Mouse (Mus musculus) pancreas, adult 10 weeks (tissue): ENCODE measurements around the gene Olfr1202. TPM values are rescaled to one million over a fixed set of nuclear protein-coding genes. Genes with fewer than 3 reads are reported as not detected.

Experiments
- polyA plus RNA-seq: library from polyadenylated mRNA; stranded (reverse); fragments of 350-450 nt; fragmentation: Illumina TruSeq; extraction: RNeasy Lipid Tissue Mini Kit (QIAGEN cat#74804); gene quantifications from one replicate; pipeline ENCODE4 v1.2.3, GENCODE M21; 2015; ENCODE audit warnings: low read depth, low replicate concordance; ENCODE audit not compliant: insufficient read depth

The Olfr1202 gene
- polyA plus RNA-seq: not detected

GRCm38 (mm10) chr2:88814196-88814595, at the start of gene Olfr1202:
Gene Olfr1202 (plus strand): TSS chr2:88814496.

GRCm38 (mm10) chr2:88770388-88770787, 43.9 kb upstream of the Olfr1202 start, which contains the start of gene Olfr1200:
Gene Olfr1200 (minus strand): TSS chr2:88770488.

GRCm38 (mm10) chr2:88792736-88793135, 21.6 kb upstream of the Olfr1202 start, which contains the start of gene Olfr1201:
Gene Olfr1201 (plus strand): TSS chr2:88793036.

GRCm38 (mm10) chr2:88829437-88829836, 15.1 kb downstream of the Olfr1202 start, which contains the start of gene Olfr1205:
Gene Olfr1205 (plus strand): TSS chr2:88829737.

GRCm38 (mm10) chr2:88848992-88849391, 34.7 kb downstream of the Olfr1202 start, which contains the start of gene Olfr1204:
Gene Olfr1204 (plus strand): TSS chr2:88849292.

GRCm38 (mm10) chr2:88862931-88863330, 48.6 kb downstream of the Olfr1202 start, which contains the start of gene Olfr1206:
Gene Olfr1206 (plus strand): TSS chr2:88863231.

Other genes starting within 250 kb of the Olfr1202 start
- not detected for gene Olfr1189, start 228.0 kb upstream of the Olfr1202 start, polyA plus RNA-seq
- not detected for gene Olfr1191-ps1, start 174.0 kb upstream of the Olfr1202 start, polyA plus RNA-seq
- not detected for gene Olfr1192-ps1, start 166.0 kb upstream of the Olfr1202 start, polyA plus RNA-seq
- not detected for gene Olfr1193, start 138.9 kb upstream of the Olfr1202 start, polyA plus RNA-seq
- not detected for gene Olfr1195, start 125.3 kb upstream of the Olfr1202 start, polyA plus RNA-seq
- gene Olfr1196, start 109.9 kb upstream of the Olfr1202 start, polyA plus RNA-seq: not detected
- gene Olfr1197, start 82.1 kb upstream of the Olfr1202 start, polyA plus RNA-seq: not detected
- gene Olfr1198, start 63.1 kb upstream of the Olfr1202 start, polyA plus RNA-seq: not detected
- not detected for gene Olfr1199, start 54.0 kb upstream of the Olfr1202 start, polyA plus RNA-seq
- gene Olfr1200, start 44.0 kb upstream of the Olfr1202 start, polyA plus RNA-seq: not detected
- not detected for gene Olfr1201, start 21.5 kb upstream of the Olfr1202 start, polyA plus RNA-seq
- gene Olfr1205, start 15.2 kb downstream of the Olfr1202 start, polyA plus RNA-seq: not detected
- gene Olfr1204, start 34.8 kb downstream of the Olfr1202 start, polyA plus RNA-seq: not detected
- gene Olfr1206, start 48.7 kb downstream of the Olfr1202 start, polyA plus RNA-seq: not detected
- gene Olfr1208, start 87.8 kb downstream of the Olfr1202 start, polyA plus RNA-seq: not detected
- gene Olfr1209, start 100.7 kb downstream of the Olfr1202 start, polyA plus RNA-seq: not detected
- gene Olfr1211, start 123.6 kb downstream of the Olfr1202 start, polyA plus RNA-seq: not detected
- gene Olfr1212, start 139.5 kb downstream of the Olfr1202 start, polyA plus RNA-seq: not detected
- not detected for gene Gm13762, start 165.8 kb downstream of the Olfr1202 start, polyA plus RNA-seq
- gene Olfr1214, start 178.2 kb downstream of the Olfr1202 start, polyA plus RNA-seq: not detected
- not detected for gene Olfr1215, start 192.5 kb downstream of the Olfr1202 start, polyA plus RNA-seq
- not detected for gene Olfr1216, start 203.8 kb downstream of the Olfr1202 start, polyA plus RNA-seq
- not detected for gene Olfr1217, start 217.6 kb downstream of the Olfr1202 start, polyA plus RNA-seq
- gene Olfr1218, start 246.7 kb downstream of the Olfr1202 start, polyA plus RNA-seq: not detected